8 mouse cellular contexts compared by ENCODE assay signal in genomic region chr5:124334392-124334791, GRCm38 (mm10). TPM values are rescaled to one million over a fixed set of nuclear protein-coding genes. Genes with fewer than 3 reads are reported as not detected.
DNase-seq lines count a peak whose midpoint lies in the region; ATAC-seq lines count a peak whose summit lies in the region.

No protein-coding gene starts in this region.

- ATAC-seq in forebrain, embryonic 12.5 days (ENCODE audit: low FRiP score): peak; percentile 79
- ATAC-seq in midbrain, embryonic 13.5 days: peak; percentile 86
- ATAC-seq in granulocyte monocyte progenitor cell, adult 5-6 weeks (replicated peaks; ENCODE audit: poor library complexity, severe bottlenecking): no peak

- H3K36me3 ChIP-seq in forebrain, embryonic 12.5 days (replicated peaks): 0 out of 2 replicates have a peak, but pooled peaks cover 6% of the 10 kb centered on the region
- no peaks in the 10 kb centered on the region for H3K36me3 ChIP-seq in midbrain, embryonic 13.5 days

- H3K4me2 ChIP-seq in forebrain, embryonic 12.5 days: no peak overlapping the region
- no peak overlapping the region for H3K4me2 ChIP-seq in midbrain, embryonic 13.5 days (replicated peaks)

- H3K27me3 ChIP-seq in forebrain, embryonic 12.5 days: no peaks in the 10 kb centered on the region
- no peaks in the 10 kb centered on the region for H3K27me3 ChIP-seq in midbrain, embryonic 13.5 days

- 48% methylated on average over 6 of the region's 6 CpGs for WGBS in forebrain, embryonic 12.5 days
- 29% methylated on average over 6 of the region's 6 CpGs for WGBS in midbrain, embryonic 13.5 days

- DNase-seq in layer of hippocampus, adult 11-12 months (ENCODE audit: low spot score): peak; percentile 65
- no peak for DNase-seq in layer of hippocampus, adult 9-10 months (ENCODE audit: low spot score)
- DNase-seq in heart, postnatal 4 days: peak; percentile 74
- DNase-seq in layer of hippocampus, adult 9-11 months: peak; percentile 83
- no peak for DNase-seq in urinary bladder, postnatal 25 days (ENCODE audit: low spot score)

- peaks cover 28% of the 10 kb centered on the region for H3K4me1 ChIP-seq in forebrain, embryonic 12.5 days
- H3K4me1 ChIP-seq in midbrain, embryonic 13.5 days (replicated peaks): peaks cover 24% of the 10 kb centered on the region

- no peak overlapping the region for H3K4me3 ChIP-seq in forebrain, embryonic 12.5 days (replicated peaks)
- no peak overlapping the region for H3K4me3 ChIP-seq in midbrain, embryonic 13.5 days (replicated peaks)

- peak overlapping the region; percentile 85 for H3K27ac ChIP-seq in forebrain, embryonic 12.5 days
- peak overlapping the region; percentile 85 for H3K27ac ChIP-seq in midbrain, embryonic 13.5 days

- H3K9ac ChIP-seq in forebrain, embryonic 12.5 days: peak overlapping the region; percentile 38
- H3K9ac ChIP-seq in midbrain, embryonic 13.5 days (replicated peaks): no peak overlapping the region

- H3K9me3 ChIP-seq in forebrain, embryonic 12.5 days: no peaks in the 10 kb centered on the region
- H3K9me3 ChIP-seq in midbrain, embryonic 13.5 days: no peaks in the 10 kb centered on the region

RNA-seq across cellular contexts. Expression of gene 2810006K23Rik, which starts 6.5 kb away (rescaled TPM):
- 19.2 and 23.0 TPM in 2 replicates for polyA plus RNA-seq in forebrain, embryonic 12.5 days (2016; fragmentation: Nextera tagmentation; extraction: Ambion mirVana)
- 10 to 100 TPM; 11.7 to 13.0 TPM for total RNA-seq in heart, postnatal 4 days (2021)
- 15.9 and 16.7 TPM in 2 replicates for polyA plus RNA-seq in midbrain, embryonic 13.5 days (2015; fragmentation: Nextera tagmentation; extraction: Ambion mirVana)
- total RNA-seq in granulocyte monocyte progenitor cell, adult 5-6 weeks (2014; fragmentation: Nextera tagmentation): 11.3 and 15.5 TPM in 2 replicates
- 16.8 and 21.7 TPM in 2 replicates for total RNA-seq in granulocyte monocyte progenitor cell, adult 5-6 weeks (2017)

RNA-seq across cellular contexts. Expression of gene Mphosph9, which starts 6.6 kb away (rescaled TPM):
- polyA plus RNA-seq in forebrain, embryonic 12.5 days (2016; fragmentation: Nextera tagmentation; extraction: Ambion mirVana): 24.4 and 24.7 TPM in 2 replicates
- 10 to 100 TPM; 12.1 to 13.9 TPM for total RNA-seq in heart, postnatal 4 days (2021)
- polyA plus RNA-seq in midbrain, embryonic 13.5 days (2015; fragmentation: Nextera tagmentation; extraction: Ambion mirVana): 15.4 and 16.5 TPM in 2 replicates
- 15.9 and 20.8 TPM in 2 replicates for total RNA-seq in granulocyte monocyte progenitor cell, adult 5-6 weeks (2014; fragmentation: Nextera tagmentation)
- 20.0 and 20.4 TPM in 2 replicates for total RNA-seq in granulocyte monocyte progenitor cell, adult 5-6 weeks (2017)

RNA-seq across cellular contexts. Expression of gene Cdk2ap1, which starts 28.5 kb away (rescaled TPM):
- 81.1 and 105 TPM in 2 replicates for polyA plus RNA-seq in forebrain, embryonic 12.5 days (2016; fragmentation: Nextera tagmentation; extraction: Ambion mirVana)
- 100 to 1,000 TPM; 201 to 202 TPM for total RNA-seq in heart, postnatal 4 days (2021)
- polyA plus RNA-seq in midbrain, embryonic 13.5 days (2015; fragmentation: Nextera tagmentation; extraction: Ambion mirVana): 78.7 and 82.5 TPM in 2 replicates
- 268 and 302 TPM in 2 replicates for total RNA-seq in granulocyte monocyte progenitor cell, adult 5-6 weeks (2014; fragmentation: Nextera tagmentation)
- 157 and 185 TPM in 2 replicates for total RNA-seq in granulocyte monocyte progenitor cell, adult 5-6 weeks (2017)

Comparison
In these comparisons a context has a peak if more than half of its experiments do, and no peak if none do; other contexts are left out.
1. DNase-seq: peak in layer of hippocampus, adult 11-12 months (single experiment), heart, postnatal 4 days (single experiment) and layer of hippocampus, adult 9-11 months (single experiment); none in layer of hippocampus, adult 9-10 months (single experiment) and urinary bladder, postnatal 25 days (single experiment).